Mouse (Mus musculus): Measurements from ENCODE around the gene Nlrc4. TPM values are rescaled to one million over a fixed set of nuclear protein-coding genes. Genes with fewer than 3 reads are reported as not detected.

Gene Nlrc4
- 0.41 and 0.53 TPM in 2 replicates for polyA plus RNA-seq (2012)

DNA sequence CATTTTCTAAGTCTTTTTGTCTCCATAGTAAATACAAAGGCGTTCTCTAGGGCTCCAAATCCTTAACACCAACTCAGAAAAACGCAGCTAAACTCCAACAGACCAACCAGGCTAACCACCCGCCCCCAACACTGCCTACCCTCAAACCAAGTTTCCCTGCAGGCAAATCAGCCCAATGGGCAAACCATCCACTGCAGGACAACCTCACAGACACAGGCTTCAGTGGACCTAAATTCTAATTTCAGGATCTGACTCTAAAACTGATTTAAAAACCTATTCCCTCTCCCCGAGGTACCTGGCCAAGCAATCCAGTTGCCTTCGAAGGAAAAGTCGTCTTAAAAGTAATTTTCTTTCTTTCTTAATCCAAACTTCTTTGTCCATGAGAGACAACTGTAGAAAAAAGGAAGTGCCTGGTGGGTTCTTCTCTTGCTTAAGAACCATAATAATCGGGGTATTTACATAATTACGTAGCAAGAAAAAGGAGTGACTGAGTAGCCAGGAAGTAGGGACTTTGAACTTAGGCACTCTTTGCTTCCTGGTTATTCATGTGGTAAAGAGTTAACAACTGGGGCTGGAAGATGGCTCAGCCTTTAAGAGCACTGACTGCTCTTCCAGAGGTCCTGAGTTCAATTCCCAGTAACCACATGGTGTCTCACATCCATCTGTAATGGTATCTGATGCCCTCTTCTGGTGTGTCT, at the start of gene Nlrc4:
Nlrc4 (minus strand) TSS at position 432 of the 698 bp plus-strand sequence.

DNA sequence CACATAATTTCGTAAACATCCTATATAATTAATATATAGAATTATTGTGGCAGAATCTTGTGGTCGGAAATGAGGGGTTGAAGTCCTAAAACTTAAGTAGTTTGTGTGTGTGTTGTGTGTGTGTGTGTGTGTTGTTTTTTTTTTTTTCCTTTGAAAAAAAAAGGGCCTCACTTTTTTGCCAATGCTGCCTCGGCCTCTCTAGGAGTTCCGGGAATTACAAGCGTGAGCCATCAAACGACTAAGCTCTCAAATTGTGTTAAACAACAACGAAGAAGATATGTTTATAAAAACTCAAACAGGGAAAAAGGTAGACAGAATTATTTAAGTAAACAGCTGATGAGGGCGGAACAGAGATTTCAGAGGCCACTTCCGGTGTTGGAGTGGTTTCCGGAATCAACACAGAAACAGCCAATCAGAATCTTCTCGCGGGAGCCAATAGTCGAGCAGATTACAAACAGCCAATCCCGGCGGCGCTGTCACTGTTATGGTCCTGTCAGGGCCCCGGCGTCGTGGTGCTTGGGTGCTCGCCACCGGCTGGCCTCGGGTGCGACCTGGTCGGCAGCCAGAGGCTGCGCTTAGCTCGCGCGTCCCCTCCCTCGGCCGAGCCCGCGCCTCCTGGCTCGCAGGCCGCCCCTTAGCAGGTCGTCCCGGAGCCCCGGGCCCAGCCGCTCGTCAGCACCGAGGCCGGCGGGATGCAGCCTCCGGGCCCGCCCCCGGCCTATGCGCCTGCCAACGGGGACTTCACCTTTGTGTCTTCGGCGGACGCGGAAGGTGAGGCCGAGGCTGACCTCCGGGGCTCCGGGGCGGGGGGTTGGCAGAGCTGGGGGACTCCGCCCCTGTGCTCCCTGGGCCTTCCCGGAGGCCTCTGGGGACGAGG, 30.3 kb upstream of the Nlrc4 start, which contains the start of gene Yipf4:
Yipf4 (plus strand) TSS at position 470 of the 877 bp plus-strand sequence.

DNA sequence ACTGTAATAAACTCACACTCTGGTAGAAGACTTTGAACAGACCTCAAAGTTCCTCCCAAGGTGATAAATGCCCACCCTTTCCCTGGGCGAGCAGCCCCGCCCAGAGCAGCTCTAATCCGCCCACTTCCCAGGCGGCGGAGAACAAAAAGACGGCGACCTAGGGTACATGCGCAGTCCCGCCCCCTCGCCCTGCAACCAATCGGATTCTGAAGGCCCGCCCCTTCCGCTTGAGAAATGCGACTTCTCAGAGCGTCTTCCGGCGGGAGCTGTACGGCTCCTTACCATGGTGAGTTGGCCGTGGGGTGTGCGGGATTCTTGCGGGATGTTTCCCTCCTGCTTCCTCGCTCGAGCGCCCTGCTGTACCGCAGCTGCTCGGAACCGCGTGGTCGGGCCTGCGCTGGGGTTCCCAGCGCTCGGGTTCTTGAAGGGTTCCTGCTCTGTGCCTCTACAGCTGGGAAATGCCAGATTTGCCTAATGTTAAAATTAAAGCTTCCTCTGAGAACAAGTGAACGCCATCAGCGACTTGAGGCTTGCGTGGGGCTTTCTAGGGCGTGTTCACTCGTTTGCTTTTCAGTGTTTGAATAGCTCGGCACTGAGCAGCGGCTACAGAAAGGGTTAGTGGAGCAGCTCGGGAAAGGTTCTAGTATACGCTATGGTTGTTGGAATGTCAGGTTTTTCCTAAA, 63.4 kb downstream of the Nlrc4 start, which contains the start of gene Slc30a6:
Slc30a6 (plus strand) TSS at position 226 of the 683 bp plus-strand sequence.

Other genes starting within 250 kb of the Nlrc4 start
- 43.4 and 49.3 TPM in 2 replicates for gene Memo1, start 163.6 kb downstream of the Nlrc4 start, polyA plus RNA-seq (2012)
- 71.1 and 83.4 TPM in 2 replicates for gene Dpy30, start 135.2 kb downstream of the Nlrc4 start, polyA plus RNA-seq (2012)
- gene Spast, start 120.2 kb downstream of the Nlrc4 start, polyA plus RNA-seq (2012), result 11.7 and 13.1 TPM in 2 replicates
- 1.00 and 1.4 TPM in 2 replicates for gene Slc30a6, start 63.5 kb downstream of the Nlrc4 start, polyA plus RNA-seq (2012)
- gene Yipf4, start 30.4 kb upstream of the Nlrc4 start, polyA plus RNA-seq (2012), result 20.9 and 22.7 TPM in 2 replicates
- 14.4 and 20.6 TPM in 2 replicates for gene Birc6, start 69.2 kb upstream of the Nlrc4 start, polyA plus RNA-seq (2012)